Mouse (Mus musculus) left cerebral cortex, adult 18-20 months (tissue): ENCODE measurements around the gene Wbp4. TPM values are rescaled to one million over a fixed set of nuclear protein-coding genes. Genes with fewer than 3 reads are reported as not detected.
"Not testable (repeated sequence)": the region's sequence is repeated elsewhere in the genome, so short reads cannot be mapped to it uniquely, and the experiment has no call there.

ENCODE experiments used
- DNase-seq, 2 experiments: peaks; one replicate each; pipeline ENCODE4 v3.0.0; 2021 to 2022; ENCODE audit warnings: low spot score in 2 of 2, mixed read lengths in 1 of 2
- total RNA-seq, 2 experiments: library from RNA; stranded (reverse); gene quantifications; 2 replicates each; pipeline ENCODE4 v1.2.3; 2021

The Wbp4 gene
- total RNA-seq, 2 experiments from 2014 or later: 49.9 to 52.8 TPM

GRCm38 (mm10) chr14:79460988-79461387, 20.3 kb downstream of the Wbp4 start:
- no peak for DNase-seq

GRCm38 (mm10) chr14:79460401-79460800, 20.9 kb downstream of the Wbp4 start:
- DNase-seq: no peak

GRCm38 (mm10) chr14:79452591-79452934, 28.8 kb downstream of the Wbp4 start:
- DNase-seq: not testable (repeated sequence)

- peak; percentile 72 to 79 for DNase-seq
These were observed 29.4 kb downstream of the Wbp4 start, which contains the start of gene Kbtbd6 for GRCm38 (mm10) chr14:79451681-79452590. Gene Kbtbd6, plus strand, starts transcription at chr14:79451835.

GRCm38 (mm10) chr14:79445055-79445620, 36.2 kb downstream of the Wbp4 start:
- peak in 1 of 2 experiments; percentile 34 for DNase-seq

- no peak for DNase-seq
These were observed 36.7 kb downstream of the Wbp4 start for GRCm38 (mm10) chr14:79444601-79445000.

- DNase-seq: no peak
These were observed 39.9 kb downstream of the Wbp4 start for GRCm38 (mm10) chr14:79441441-79441840.

GRCm38 (mm10) chr14:79440655-79441054, 40.7 kb downstream of the Wbp4 start:
- DNase-seq: no peak

- no peak for DNase-seq
These were observed 47.3 kb downstream of the Wbp4 start for GRCm38 (mm10) chr14:79434068-79434467.

- DNase-seq: not testable (repeated sequence)
These were observed 54.5 kb downstream of the Wbp4 start for GRCm38 (mm10) chr14:79426730-79427365.

GRCm38 (mm10) chr14:79425979-79426729, 55.2 kb downstream of the Wbp4 start, which contains the start of gene Kbtbd7:
Gene Kbtbd7, plus strand, starts transcription at chr14:79426511.
- DNase-seq: peak; percentile 92

GRCm38 (mm10) chr14:79420083-79420685, 61.1 kb downstream of the Wbp4 start:
- DNase-seq: no peak

GRCm38 (mm10) chr14:79413121-79413520, 68.2 kb downstream of the Wbp4 start:
- DNase-seq: no peak

GRCm38 (mm10) chr14:79410662-79411061, 70.7 kb downstream of the Wbp4 start:
- DNase-seq: no peak

Other genes starting within 250 kb of the Wbp4 start
- not detected for gene Zfp957, start 234.2 kb downstream of the Wbp4 start, total RNA-seq
- 10 to 100 TPM; 29.7 to 33.7 TPM for gene Rgcc, start 179.9 kb downstream of the Wbp4 start, total RNA-seq
- gene Naa16, start 90.7 kb downstream of the Wbp4 start, total RNA-seq: 10 to 100 TPM; 12.9 to 16.9 TPM
- 1 to 10 TPM; 5.9 to 6.4 TPM for gene Mtrf1, start 83.7 kb downstream of the Wbp4 start, total RNA-seq
- gene Kbtbd7, start 55.0 kb downstream of the Wbp4 start, total RNA-seq: 10 to 100 TPM; 41.5 to 43.3 TPM
- 1 to 10 TPM in 1 of 2 experiments, under 1 TPM in 1; 0.80 to 1.0 TPM for gene Kbtbd6, start 29.7 kb downstream of the Wbp4 start, total RNA-seq
- gene Elf1, start 326 bp downstream of the Wbp4 start, total RNA-seq: 1 to 10 TPM; 4.5 to 4.7 TPM
- 10 to 100 TPM; 88.2 to 97.0 TPM for gene Sugt1, start 106.2 kb upstream of the Wbp4 start, total RNA-seq
- 1 to 10 TPM; 1.5 to 2.2 TPM for gene Cnmd, start 180.7 kb upstream of the Wbp4 start, total RNA-seq